Mouse (Mus musculus): ENCODE measurements around the gene Obp2a.
"Not testable (repeated sequence)": the region's sequence is repeated elsewhere in the genome, so short reads cannot be mapped to it uniquely, and the experiment has no call there.

Gene Obp2a

GRCm38 (mm10) chr2:25711641-25712040, 11.8 kb downstream of the Obp2a start:
- not testable (repeated sequence) for DNase-seq

- no peak for DNase-seq
Observed at GRCm38 (mm10) chr2:25717222-25717621, 17.4 kb downstream of the Obp2a start.

GRCm38 (mm10) chr2:25733199-25733930, 33.5 kb downstream of the Obp2a start:
- no peak for DNase-seq

DNA sequence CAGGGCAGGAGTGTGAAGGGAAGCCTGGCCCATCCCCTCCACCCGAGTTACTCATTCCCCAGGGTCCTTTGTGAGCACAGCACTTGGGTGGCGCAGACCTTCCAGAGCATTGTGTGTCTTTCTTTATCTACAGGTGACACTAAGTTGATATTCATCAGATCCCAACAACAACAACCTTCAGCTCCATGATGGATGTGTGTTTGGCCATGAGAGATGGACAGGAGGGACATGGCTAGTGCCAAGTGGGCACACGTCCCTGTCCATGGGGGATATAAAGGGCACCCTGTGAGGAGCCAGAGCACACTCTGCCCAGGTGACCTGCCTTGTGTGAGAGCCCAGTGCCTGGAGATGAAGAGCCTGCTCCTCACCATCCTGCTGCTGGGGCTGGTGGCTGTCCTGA, 36.9 kb downstream of the Obp2a start, which contains the start of gene Obp2b:
Gene Obp2b (plus strand): TSS at position 301 of the 400 bp plus-strand sequence.
- DNase-seq: not testable (repeated sequence)

DNA sequence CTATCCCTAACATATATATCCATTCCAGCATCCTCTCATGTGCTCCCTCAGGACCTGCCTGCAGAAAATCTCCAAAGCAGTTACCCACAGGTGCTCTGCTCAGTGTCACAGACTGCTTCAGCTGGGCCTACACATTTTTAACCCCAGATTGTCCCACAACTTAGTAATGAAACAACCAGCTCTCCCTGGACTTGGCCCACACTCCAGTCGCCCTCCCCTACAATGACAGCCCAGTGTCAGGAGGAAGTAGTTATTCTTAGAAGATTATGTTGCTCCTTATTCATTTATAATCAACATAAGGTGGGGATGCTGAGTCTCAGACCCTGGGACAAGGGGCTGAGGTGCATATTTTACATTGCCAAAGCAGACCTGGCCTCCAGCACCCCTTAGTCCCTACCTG, 41.8 kb downstream of the Obp2a start:
- DNase-seq: no peak
